Mouse (Mus musculus): Measurements from ENCODE around the gene Zfp523.

DNA sequence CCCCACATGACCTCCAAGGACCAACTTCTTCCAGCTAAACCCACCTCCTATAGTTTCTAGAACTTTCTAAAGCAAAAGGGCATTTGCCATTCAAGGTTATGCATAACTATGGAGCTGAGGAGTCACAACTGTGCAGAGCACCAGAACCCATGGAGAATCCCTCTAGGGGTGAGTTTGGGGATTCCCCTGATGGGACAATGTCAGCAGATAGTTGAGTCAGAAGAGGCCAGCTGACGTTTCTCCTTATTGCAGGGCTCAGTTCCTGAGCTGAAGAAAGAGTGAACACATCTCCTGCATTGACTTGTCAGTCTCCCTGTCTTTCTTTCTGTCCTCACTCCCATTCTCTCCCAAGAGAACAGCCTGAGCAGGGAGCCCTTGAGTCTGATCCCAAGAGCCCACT lies 15.8 kb downstream of the Zfp523 start:
- TF ChIP-seq CTCF (IDR thresholded peaks at IDR 0.05; ENCODE audit: low read depth) (no peak), EP300 (optimal IDR thresholded peaks at IDR 0.05) (no peak)

All from stomach, postnatal 0 days (tissue).